13 mouse cellular contexts compared by ENCODE assay signal in the genomic region with DNA sequence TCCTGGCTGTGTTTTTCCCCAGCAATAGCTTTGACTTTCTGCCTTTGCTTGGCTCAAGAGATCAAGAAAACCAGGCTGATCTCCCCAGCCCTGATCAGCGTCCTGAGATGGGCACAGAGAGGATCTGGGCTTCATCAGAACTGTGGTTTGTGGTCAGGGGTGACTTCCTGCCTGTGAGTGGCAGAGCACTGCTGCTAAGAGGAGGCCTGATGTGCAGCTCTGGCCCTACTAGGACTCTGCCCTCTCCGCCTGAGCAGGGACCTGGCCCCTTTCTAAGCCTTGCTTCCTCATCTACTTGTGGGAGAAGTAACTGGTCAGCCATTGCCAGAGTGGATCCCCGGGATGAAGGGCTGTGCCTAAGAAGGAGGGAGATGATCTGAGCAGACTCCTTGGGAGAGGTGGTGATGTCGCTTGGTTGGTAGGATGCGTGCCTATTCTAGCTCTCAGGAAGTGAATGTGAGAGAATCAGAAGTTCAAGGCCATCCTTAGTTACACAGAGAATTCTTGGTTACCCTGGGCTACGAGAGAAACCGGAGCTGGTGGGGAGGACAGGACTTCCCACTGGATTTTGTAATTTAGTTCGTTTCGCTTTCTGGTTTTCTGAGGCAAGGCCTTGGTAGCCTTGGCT. TPM values are rescaled to one million over a fixed set of nuclear protein-coding genes. Genes with fewer than 3 reads are reported as not detected.
DNase-seq lines count a peak whose midpoint lies in the region; ATAC-seq and TF ChIP-seq lines count a peak whose summit lies in the region.
"Had no signal": no experiment of that assay in that cellular context is flagged by ENCODE, and none has a peak within 500 bp of the region (broad histone marks: within the 10 kb centered on the region; RNA-seq: fewer than 3 reads in every experiment).

No protein-coding gene starts in this region.

- no peak overlapping the region for H3K4me3 ChIP-seq in limb, embryonic 12.5 days (replicated peaks)
- no peak overlapping the region for H3K4me3 ChIP-seq in limb, embryonic 10.5 days
- no peak overlapping the region for H3K4me3 ChIP-seq in bone marrow macrophage, adult 2 months (ENCODE audit: insufficient read depth, low read length)
- H3K4me3 ChIP-seq: hindbrain, embryonic 12.5 days; liver, embryonic 13.5 days had no signal

- DNase-seq in limb, embryonic 10.5 days (ENCODE audit: low spot score) = no peak
- peak; percentile 57 for DNase-seq in thymus, postnatal 25 days
- DNase-seq in right cerebral cortex, adult 18-20 months = no peak
- no peak for DNase-seq in right cerebral cortex, postnatal 4 days
- DNase-seq in cerebellum, postnatal 10 days = no peak
- DNase-seq: adrenal gland, postnatal 25 days; cerebellum, postnatal 36 days; liver, embryonic 13.5 days had no signal

- no peaks in the 10 kb centered on the region for H3K36me3 ChIP-seq in limb, embryonic 12.5 days
- no peaks in the 10 kb centered on the region for H3K36me3 ChIP-seq in limb, embryonic 10.5 days
- H3K36me3 ChIP-seq: hindbrain, embryonic 12.5 days; liver, embryonic 13.5 days had no signal

- 0 out of 2 replicates have a peak overlapping the region, but pooled peaks have one; percentile 2 for H3K9ac ChIP-seq in limb, embryonic 12.5 days (replicated peaks)
- H3K9ac ChIP-seq: hindbrain, embryonic 12.5 days; liver, embryonic 13.5 days had no signal

- no peak overlapping the region for H3K27ac ChIP-seq in limb, embryonic 12.5 days
- no peak overlapping the region for H3K27ac ChIP-seq in limb, embryonic 10.5 days
- H3K27ac ChIP-seq in bone marrow macrophage, adult 2 months (ENCODE audit: insufficient read depth, low read depth, low read length) = peak overlapping the region; percentile 53
- H3K27ac ChIP-seq: hindbrain, embryonic 12.5 days; liver, embryonic 13.5 days had no signal

- no peak for TF ChIP-seq POLR2A in bone marrow macrophage, adult 2 months (IDR thresholded peaks at IDR 0.05; ENCODE audit: borderline replicate concordance, low read depth, low read length)

- H3K9me3 ChIP-seq in limb, embryonic 12.5 days = no peaks in the 10 kb centered on the region
- no peaks in the 10 kb centered on the region for H3K9me3 ChIP-seq in limb, embryonic 10.5 days (replicated peaks)
- H3K9me3 ChIP-seq: hindbrain, embryonic 12.5 days; liver, embryonic 13.5 days had no signal

- H3K4me2 ChIP-seq in limb, embryonic 12.5 days = no peak overlapping the region
- H3K4me2 ChIP-seq: hindbrain, embryonic 12.5 days; liver, embryonic 13.5 days had no signal

- 76% methylated on average over 9 of the region's 9 CpGs for WGBS in limb, embryonic 12.5 days
- WGBS in limb, embryonic 10.5 days = 81% methylated on average over 9 of the region's 9 CpGs

- no peaks in the 10 kb centered on the region for H3K4me1 ChIP-seq in limb, embryonic 12.5 days (replicated peaks)
- no peaks in the 10 kb centered on the region for H3K4me1 ChIP-seq in limb, embryonic 10.5 days
- peaks cover 15% of the 10 kb centered on the region for H3K4me1 ChIP-seq in bone marrow macrophage, adult 2 months (ENCODE audit: control insufficient read depth, insufficient read depth, low read length)
- H3K4me1 ChIP-seq: hindbrain, embryonic 12.5 days had no signal

- no peak for ATAC-seq in limb, embryonic 12.5 days (ENCODE audit: insufficient number of reproducible peaks, insufficient read depth, low FRiP score, low TSS enrichment, low read depth)
- peak; percentile 65 for ATAC-seq in megakaryocyte-erythroid progenitor cell, adult 5-6 weeks (replicated peaks; ENCODE audit: low FRiP score, low TSS enrichment, poor library complexity, severe bottlenecking)
- ATAC-seq: midbrain, embryonic 16.5 days had no signal

- H3K27me3 ChIP-seq in limb, embryonic 12.5 days = no peaks in the 10 kb centered on the region
- H3K27me3 ChIP-seq in limb, embryonic 10.5 days (ENCODE audit: low read depth, poor library complexity, severe bottlenecking) = no peaks in the 10 kb centered on the region
- H3K27me3 ChIP-seq: hindbrain, embryonic 12.5 days had no signal

- TF ChIP-seq CTCF in bone marrow macrophage, adult 2 months (IDR thresholded peaks at IDR 0.05; ENCODE audit: low read depth, low read length) = no peak

RNA-seq across cellular contexts. Expression of a gene that starts 17.7 kb away (rescaled TPM):
- polyA plus RNA-seq in limb, embryonic 12.5 days (2016; fragmentation: Nextera tagmentation; extraction: Ambion mirVana) = 25.4 and 25.6 TPM in 2 replicates
- polyA plus RNA-seq in limb, embryonic 10.5 days (2016; fragmentation: Nextera tagmentation; extraction: Ambion mirVana) = 20.2 and 24.6 TPM in 2 replicates
- 7.8 and 8.0 TPM in 2 replicates for polyA plus RNA-seq in bone marrow macrophage, adult 2 months (2012; ENCODE audit: insufficient read depth, insufficient read length, missing spikeins)
- 7.3 and 9.4 TPM in 2 replicates for total RNA-seq in megakaryocyte-erythroid progenitor cell, adult 5-6 weeks (2014; fragmentation: Nextera tagmentation)
- total RNA-seq in megakaryocyte-erythroid progenitor cell, adult 5-6 weeks (2017) = 8.0 and 9.0 TPM in 2 replicates

RNA-seq across cellular contexts. Expression of a gene that starts 19.3 kb away (rescaled TPM):
- polyA plus RNA-seq in limb, embryonic 12.5 days (2016; fragmentation: Nextera tagmentation; extraction: Ambion mirVana) = 5.0 and 5.2 TPM in 2 replicates
- polyA plus RNA-seq in limb, embryonic 10.5 days (2016; fragmentation: Nextera tagmentation; extraction: Ambion mirVana) = 1.5 and 1.8 TPM in 2 replicates
- 6.9 and 7.8 TPM in 2 replicates for polyA plus RNA-seq in bone marrow macrophage, adult 2 months (2012; ENCODE audit: insufficient read depth, insufficient read length, missing spikeins)
- not detected in 2 replicates for total RNA-seq in megakaryocyte-erythroid progenitor cell, adult 5-6 weeks (2014; fragmentation: Nextera tagmentation)
- not detected in 2 replicates for total RNA-seq in megakaryocyte-erythroid progenitor cell, adult 5-6 weeks (2017)

RNA-seq across cellular contexts. Expression of a gene that starts 43.9 kb away (rescaled TPM):
- 252 and 268 TPM in 2 replicates for polyA plus RNA-seq in limb, embryonic 12.5 days (2016; fragmentation: Nextera tagmentation; extraction: Ambion mirVana)
- 219 and 255 TPM in 2 replicates for polyA plus RNA-seq in limb, embryonic 10.5 days (2016; fragmentation: Nextera tagmentation; extraction: Ambion mirVana)
- polyA plus RNA-seq in bone marrow macrophage, adult 2 months (2012; ENCODE audit: insufficient read depth, insufficient read length, missing spikeins) = 57.9 and 62.2 TPM in 2 replicates
- total RNA-seq in megakaryocyte-erythroid progenitor cell, adult 5-6 weeks (2014; fragmentation: Nextera tagmentation) = 101 and 115 TPM in 2 replicates
- 218 and 222 TPM in 2 replicates for total RNA-seq in megakaryocyte-erythroid progenitor cell, adult 5-6 weeks (2017)
